Mouse (Mus musculus): Measurements from ENCODE around the gene Wdr92.
A peak's percentile ranks its signal among the peaks of the same experiment; 100 is the strongest.

The Wdr92 gene

DNA sequence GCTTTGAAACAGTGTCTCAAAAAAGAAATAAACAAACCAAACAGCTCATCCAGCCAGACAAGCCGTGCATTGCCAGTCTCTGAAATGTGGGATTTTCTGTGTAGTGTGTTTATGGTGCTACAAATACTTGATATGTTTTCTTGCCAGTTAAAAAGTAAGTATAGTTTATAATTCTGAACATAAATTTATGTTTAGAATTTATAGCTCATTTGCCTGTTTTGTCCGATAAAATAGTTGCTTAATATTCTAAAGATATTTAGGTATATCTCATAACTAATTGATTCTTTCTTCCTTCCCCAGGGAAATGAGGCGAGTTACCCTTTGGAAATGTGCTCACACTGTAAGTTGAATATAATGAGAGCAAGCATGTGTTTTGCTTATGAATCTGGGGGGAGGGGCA lies at the start of gene Wdr92:
Wdr92 (plus strand) TSS at position 301 of the 400 bp plus-strand sequence.
- no peak for DNase-seq (ENCODE audit: low read depth, low spot score)

DNA sequence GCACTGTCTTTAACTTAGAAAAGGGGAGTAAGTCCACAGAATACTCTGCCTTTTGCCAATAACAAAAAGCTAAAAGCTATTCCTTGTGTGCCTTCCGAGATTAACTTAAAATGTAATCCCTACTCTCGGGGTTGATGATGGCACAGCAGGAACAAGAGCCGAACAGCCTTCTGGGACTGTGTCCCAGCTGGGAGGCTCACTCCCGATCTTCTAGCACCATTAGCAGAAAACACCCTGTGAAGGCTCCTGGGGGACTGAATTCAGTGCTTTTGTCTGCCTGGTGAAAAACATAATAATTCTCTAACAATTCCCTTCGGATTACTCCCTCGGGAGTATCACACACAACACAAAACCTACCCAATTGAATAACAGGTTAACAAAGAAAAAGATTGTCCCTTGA lies 46.3 kb upstream of the Wdr92 start:
- no peak for DNase-seq (ENCODE audit: low read depth, low spot score)

DNA sequence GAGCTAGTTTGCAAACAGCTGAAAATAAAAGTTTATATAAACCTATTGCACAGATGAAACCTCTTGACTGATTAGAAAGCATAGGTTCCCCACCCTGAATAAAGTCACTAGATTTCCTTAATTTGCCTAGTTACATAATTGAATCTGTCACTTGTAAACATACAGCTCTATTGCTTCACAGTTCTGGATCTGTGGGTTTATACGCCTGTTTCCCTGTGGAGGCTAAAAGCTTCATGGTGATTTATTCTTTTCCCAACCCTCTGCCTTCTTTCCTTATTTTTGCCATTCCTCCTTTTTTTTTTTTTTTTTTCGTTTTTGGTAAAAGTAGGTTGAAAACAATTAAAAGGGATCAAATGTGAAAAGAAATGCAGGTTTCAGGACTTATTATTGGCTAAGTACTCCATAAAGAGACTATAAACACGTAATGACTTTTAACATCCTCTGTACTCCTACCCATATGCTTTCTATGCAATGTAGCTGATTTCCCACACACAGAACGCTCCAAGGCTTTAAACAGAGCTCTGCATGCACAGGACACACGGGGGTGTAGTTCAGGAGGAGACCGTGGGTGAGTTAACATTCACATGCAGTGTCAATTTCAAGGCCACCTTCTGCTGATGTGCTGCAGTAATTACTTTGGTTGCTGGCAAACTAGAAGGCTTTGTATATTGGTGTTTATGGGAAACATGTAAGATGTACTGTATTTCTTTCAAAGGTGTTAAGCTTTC lies 43.4 kb upstream of the Wdr92 start:
- no peak for DNase-seq (ENCODE audit: low read depth, low spot score)

DNA sequence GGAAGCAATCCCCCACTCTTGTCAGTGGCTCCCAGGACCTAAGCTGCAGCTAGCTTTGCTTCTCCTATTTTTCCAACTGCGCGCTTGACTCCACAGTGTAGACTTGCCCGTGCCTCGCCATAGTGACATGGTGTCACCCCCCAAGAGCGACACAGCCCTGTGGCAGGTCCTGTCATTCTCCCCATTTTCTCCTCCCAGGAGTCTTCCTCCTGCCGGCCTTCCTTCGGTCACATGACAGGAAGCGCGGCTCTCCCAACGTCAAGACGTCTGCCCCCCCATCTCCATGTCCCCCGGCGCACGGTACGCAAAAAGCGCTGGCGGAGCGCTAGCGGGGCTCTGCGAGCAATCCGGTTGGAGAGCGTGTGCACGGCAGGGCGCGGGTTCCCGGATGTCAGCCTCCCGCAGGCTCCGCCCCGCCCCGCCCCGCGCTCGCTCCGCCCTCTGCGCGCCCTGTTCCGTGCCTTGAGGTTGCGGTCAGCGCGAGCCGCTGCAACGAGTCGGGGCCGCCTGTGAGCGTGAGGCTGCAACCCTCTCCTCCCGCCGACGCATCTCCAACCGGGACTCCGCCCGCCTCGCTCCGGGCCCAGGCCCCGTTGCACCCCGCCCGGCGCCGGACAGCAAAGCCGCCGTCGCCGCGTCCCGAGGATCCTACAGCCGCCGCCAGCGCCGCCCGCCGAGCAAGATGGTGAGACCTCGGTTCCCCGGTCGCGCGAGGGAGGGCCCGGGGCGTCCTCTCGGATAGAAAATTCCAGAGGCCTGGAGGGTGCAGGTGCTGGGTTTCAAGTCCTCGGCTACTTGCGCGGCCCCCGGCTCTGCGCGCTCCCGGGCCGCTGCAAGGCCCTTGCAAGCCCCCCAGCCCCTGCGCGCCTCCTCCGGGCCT lies 22.8 kb upstream of the Wdr92 start, which contains the start of gene Ppp3r1:
Ppp3r1 (plus strand) TSS at position 406 of the 880 bp plus-strand sequence.
- peak; percentile 97 for DNase-seq (ENCODE audit: low read depth, low spot score)

DNA sequence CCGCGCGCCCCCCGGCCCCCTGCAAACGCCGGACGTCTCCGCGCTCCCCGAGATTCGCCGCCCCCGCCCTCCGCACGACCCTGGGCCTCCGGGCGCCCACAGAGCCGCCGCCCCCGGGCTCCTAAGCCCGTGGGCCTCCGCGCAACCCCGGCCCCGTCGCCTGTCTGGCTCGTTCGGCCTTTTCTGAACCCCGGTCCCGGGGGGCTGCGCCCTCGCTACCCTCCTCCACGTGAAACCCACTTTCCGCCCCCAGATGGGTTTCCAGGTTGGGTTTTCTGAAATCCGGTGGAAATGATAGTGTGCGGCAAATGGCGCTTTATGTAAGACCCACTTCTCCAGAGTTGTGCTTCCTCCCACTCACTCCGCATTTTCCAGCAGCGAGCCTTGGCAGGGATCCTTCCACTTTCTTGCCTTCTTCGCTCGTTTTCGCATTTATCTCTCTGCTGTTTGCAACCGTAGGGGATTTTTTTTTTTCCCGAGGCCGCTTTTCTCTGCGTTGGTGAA lies 22.1 kb upstream of the Wdr92 start:
- peak; percentile 42 for DNase-seq (ENCODE audit: low read depth, low spot score)

DNA sequence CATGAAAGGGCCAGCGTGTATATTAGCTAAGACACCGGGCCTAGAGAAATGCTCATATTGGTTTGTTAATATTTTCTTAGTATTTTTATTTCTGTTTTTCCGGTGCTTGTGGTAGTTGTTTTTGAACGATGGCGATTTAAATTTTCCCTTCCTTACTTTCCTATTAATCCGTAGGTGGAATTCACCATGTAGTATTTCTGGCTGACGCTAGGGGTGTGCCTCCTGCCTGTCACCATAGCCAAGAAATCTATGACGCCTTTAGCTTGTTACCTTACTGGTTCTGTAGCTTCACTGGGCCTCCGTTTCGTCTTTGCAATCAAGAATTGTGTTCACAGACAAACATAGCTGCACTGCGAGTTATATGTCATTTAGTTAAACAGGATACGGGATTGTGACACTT lies 21.7 kb upstream of the Wdr92 start:
- DNase-seq (ENCODE audit: low read depth, low spot score) = peak; percentile 74

DNA sequence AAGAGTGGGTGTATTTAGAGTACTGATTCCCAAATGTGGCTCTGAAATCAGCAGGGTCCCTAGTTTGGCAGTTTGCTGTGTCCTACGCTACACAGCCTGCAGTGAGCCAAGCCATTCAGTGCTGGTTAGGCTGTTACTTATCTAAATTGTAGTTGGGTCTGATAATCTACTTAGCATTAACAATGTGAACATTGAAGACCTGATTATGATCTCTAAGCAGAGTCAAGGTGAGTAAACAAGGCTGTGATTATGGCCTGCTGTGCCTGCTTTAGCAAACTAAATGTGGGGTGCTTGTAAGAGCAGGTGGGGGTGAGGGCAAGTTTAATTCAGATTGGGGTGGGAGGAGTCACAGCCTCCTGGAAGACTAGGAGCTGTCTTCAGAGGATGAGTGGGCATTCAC lies 18.0 kb upstream of the Wdr92 start:
- DNase-seq (ENCODE audit: low read depth, low spot score) = no peak

DNA sequence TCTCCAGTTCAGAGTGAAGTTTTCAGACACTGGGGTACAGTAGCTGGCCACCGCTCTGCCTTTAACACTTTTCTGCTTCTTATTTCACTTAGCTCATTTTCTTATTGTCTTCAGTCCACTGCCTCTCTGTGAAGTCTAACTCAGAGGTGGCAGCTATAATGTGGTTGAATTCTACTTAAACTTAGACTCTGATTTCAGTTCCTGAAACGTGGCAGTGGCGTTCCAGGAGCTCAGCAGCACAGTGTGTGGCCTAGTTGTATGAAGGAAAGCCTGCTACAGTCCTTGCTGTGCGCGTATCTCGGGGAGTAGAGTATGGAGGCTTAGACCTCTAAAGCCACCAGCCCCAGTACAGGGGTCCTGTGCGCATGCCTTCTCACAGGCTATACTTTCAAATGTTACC lies 15.3 kb upstream of the Wdr92 start:
- DNase-seq (ENCODE audit: low read depth, low spot score) = no peak

DNA sequence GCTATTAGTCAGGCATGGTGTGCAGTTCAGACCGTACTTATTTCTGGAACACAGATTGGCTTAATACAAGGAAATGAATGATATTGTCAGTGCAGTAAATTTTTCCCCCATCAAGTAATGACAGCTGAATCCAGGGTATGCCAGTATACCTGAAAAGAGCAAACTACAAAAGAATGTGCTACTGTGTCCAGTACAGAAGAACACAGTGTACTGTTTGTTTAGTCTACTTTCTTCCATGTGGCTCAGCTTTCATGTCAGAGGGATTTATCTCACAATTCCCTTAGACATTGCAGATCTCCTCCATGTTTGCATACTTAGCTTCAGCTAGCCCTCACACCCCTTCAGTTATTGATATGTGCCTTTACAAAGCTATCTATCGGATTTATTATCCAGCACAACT lies 12.6 kb upstream of the Wdr92 start:
- no peak for DNase-seq (ENCODE audit: low read depth, low spot score)

DNA sequence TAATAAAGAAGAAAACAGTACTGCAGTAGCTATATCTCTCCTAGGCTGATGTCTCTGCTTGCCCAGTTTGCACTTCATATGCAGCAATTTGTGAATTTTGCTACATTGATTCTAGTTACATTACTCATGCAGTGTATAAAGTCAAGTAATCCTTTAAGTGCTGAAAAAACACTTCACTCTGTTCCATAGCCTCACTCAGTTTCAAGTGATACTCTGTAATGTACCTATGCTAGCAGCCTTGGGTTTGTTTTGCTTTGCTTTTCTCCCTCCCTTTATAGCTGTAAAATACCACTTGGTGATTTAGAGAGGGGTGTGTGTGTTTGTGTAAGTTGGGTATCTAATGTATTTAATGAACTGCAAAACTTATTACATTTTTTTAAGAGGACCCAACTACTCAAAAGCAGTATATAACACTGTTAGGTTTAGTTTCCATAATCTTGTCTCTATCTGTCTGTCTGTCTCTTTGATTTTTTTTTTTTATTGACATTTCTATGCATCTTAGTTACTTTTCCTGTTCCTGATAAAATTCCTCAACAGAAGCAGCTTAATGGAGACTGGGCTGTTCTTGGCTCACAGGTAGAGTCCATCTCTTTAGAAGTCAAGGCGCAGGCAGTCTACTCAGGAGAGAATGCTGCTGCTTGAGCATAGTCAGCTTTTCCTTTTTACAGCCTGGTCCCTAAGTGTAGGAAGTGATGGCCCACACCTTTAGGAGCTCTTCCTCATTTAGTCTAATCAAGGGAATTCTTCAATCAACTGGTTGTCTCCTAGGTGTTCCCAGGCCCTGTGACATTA lies 10.8 kb upstream of the Wdr92 start:
- no peak for DNase-seq (ENCODE audit: low read depth, low spot score)

DNA sequence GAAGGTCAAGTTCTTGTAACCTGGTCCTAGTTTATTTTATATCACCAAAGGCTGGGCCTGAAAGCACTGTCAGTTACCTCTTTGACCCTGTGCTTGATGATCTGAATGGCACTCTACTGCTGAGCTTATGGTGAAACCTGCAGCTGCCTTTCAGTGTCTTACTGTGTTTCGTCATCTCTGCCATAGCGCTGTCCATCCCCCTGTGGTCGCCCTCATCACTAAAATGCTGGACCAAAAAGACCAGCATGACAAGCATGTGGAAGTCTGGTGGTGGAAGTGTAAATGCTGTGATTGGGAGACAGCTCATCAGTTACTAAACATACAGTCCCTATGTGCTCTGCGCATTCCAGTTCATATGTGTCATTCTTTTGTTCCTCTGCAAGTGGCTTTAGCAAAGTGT lies 9.6 kb upstream of the Wdr92 start:
- DNase-seq (ENCODE audit: low read depth, low spot score) = peak; percentile 22

DNA sequence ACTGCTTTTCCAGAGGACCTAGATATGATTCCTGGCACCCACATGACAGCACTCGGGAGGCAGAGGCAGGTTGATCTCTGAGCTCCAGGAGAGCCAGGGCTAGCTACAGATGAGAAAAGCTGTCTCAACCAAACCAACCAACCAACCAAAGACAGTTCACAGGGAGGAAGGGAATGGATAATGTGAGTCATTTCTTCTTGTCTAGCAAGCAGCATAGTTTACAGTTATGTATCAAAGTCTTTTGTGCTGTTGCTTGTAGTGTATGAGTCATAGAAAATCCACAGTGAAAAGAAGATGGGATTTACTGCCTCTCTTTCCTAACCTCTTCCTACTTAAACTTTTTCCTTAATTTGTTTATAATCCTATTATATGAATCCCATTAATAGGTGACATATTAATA lies 5.3 kb upstream of the Wdr92 start:
- no peak for DNase-seq (ENCODE audit: low read depth, low spot score)

DNA sequence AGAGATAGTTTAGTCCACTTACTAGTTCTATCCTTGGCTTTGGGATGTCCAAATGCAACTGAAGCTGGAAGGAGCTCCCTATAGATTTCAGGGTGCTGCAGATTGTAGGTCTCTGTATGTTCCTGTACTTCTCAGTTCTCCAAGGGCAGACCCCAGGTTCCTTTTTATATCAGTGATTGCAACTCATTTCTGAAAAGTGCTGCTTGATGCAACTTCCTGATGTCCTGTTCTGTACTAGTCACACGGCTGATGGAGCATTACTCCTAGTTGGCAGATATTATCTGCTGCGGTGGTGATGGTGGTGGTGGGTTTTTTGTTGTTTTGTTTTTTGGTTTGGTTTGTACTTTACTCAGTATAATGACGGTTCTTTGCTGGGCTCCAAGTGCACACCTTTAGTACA lies 1.2 kb upstream of the Wdr92 start:
- DNase-seq (ENCODE audit: low read depth, low spot score) = no peak

DNA sequence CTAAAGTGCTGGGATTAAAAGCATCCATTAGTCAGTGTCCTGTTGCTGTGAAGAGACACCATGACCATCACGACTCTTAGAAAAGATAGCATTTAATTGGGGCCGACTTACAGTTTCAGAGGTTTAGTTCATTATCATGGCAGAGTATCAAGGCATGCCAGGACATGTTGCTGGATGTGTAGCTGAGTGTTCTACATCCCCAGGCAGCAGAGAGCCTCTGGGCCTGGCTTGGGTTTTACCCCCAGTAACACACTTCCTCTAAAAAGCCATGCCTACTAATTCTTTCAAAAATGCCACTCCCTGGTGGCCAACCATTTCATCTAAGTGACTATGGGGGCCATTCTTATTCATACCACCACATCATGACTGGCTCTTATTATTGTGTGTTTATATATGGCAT lies 1.3 kb downstream of the Wdr92 start:
- DNase-seq (ENCODE audit: low read depth, low spot score) = peak; percentile 47

DNA sequence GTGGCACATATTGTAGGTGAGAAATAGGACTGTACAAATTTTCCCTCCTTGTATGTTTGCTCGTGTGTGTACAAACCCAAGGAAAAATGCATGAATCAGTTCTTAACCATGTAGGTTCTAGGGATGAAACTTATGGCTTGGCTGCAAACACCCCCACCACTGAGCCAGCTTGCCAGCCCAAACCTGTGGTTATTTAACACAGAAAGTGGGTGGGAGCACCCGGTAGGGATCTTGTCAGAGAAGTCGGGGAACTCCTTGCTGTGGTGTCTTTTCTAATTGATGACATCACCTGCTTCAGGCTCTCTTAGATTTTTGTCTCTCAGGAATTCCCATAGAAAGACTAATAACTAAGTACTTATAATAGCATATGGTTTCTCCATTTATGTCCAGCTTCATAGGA lies 5.7 kb downstream of the Wdr92 start:
- no peak for DNase-seq (ENCODE audit: low read depth, low spot score)

DNA sequence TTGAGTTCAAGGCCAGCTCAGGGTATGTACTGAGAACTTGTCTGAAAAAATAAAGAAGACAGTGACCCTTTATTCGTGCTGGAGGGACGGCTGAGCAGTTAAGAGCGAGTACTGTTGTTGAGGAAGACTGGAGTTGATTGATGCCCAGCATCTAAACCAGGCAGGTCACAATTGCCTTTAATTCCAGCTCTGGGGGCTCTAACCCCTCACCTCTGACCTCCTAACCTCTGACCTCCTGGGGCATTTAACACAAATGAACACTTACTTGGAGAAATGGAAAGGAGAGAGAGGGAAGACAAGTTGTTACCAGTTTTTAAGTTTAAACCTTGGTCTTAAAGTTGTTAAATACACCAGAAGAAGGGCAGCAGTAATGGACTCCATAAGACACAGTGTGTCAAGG lies 6.9 kb downstream of the Wdr92 start:
- no peak for DNase-seq (ENCODE audit: low read depth, low spot score)

DNA sequence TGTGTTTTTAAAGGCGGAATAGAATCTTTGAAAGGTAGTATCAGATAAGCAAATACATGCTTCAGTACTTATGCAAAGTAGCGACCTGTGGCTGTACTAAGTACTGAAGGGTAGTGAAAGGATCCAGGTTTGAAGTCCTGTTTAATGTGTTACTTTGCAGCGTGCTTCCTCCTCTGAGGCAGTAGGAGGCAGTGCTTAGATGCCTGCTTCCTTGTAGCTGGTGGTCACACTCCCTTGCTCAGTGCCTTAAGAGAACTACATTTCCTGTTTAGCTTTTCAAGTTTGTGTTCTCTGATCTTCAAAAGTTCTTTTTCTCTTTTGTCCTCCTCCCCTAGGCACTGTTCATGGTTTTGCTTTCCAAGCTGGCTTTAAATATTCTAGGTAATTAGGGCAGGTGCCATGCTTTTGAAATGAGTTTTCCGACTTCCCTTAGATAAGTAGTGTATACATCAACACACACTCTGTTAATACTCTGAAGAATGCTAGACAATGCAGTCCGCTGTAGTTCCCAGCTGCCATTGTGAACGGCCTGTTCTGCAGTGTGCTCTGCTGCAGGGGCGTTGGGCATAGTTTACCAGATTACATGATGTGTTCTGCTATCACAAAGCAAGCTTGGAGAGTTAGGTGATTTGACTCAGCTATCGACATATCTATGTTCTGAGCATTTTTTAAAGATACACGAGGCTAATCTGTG lies 10.4 kb downstream of the Wdr92 start:
- peak; percentile 61 for DNase-seq (ENCODE audit: low read depth, low spot score)

DNA sequence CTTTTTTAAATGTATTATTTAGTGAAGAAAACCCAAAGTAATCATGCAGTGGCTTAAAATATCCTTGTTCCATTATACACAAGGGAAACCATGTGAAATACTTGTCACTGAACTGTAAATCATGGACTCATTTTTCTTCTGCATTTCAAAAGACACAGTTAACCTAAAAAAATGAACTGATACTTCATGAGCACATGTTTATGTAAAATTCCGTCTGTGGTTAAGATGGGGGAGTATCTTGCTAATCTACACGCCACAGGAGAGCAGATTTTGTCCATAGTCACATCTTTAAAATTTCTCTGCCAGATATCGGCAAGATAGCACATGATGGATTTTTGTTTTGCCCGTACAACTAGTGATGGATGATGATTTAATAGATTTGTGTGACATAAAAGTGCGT lies 17.3 kb downstream of the Wdr92 start:
- no peak for DNase-seq (ENCODE audit: low read depth, low spot score)

DNA sequence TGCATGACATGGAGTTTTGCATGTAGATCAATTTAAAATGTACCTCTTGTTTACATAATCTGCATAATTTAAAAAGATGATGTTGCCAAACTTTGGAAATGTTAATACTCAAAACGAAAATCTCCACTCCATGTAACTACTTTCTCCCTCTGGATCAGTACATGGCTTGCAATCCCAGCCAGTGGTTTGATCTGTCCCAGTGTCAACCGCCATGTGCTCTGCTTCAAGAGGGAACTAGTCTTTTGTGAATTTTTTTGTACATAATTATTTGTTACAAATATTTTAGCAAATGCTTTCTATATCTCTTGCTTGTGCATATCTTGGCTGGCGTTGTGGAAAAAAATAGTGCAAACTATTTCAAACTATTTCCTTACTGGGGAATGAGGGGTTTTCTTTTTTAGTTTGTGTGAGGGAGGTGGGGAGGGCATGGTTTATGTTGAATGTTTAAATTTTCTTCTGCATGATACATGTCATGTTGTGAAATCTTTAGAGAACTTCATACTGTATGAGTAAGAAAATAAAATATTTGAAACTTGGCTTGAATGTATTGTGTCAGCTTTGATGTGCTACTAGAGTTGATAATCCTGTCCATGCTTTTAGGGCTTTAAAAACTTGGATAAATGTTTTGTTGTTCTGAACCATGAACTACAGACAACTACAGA lies 18.1 kb downstream of the Wdr92 start:
- no peak for DNase-seq (ENCODE audit: low read depth, low spot score)

DNA sequence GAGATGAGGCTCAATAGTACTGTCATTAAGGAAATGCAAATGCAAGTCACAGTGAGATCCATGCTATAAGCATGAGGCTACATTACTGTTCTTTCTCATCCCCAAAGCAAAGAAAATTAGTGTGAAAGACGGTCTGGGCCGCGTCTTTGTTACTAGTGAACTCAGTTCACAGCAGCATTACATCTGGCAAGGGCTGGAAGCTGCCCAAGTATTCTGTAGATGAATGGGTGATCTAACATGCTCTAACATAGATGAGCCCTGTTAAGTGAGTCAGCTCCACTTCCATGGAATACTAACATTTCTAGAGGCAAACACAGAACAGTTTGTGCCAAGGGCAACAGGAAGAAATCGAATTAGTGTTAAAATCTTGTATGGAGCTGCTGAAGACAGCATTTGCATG lies 19.0 kb downstream of the Wdr92 start:
- DNase-seq (ENCODE audit: low read depth, low spot score) = no peak

DNA sequence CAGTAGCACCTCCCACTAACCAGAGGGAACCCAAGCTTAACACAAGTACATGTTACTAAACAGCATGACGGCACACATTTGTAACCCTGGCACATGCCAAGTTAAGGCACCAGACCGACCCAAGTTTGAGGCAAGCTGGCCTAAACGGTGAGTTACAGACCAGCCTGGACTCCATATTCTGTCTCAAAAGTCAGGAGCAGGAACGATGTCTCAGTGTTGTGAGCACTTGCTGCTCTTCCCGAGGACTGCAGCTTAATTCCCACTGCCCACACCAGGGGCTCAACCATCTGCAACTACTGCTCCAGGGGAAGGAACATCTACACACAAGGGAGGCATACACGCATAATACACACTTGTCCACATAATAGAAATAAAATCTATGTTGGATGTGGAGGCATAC lies 20.6 kb downstream of the Wdr92 start:
- DNase-seq (ENCODE audit: low read depth, low spot score) = no peak

All from ZHBTc4 (cell line).